Mouse (Mus musculus): ENCODE results near the gene Htr1b. TPM values are rescaled to one million over a fixed set of nuclear protein-coding genes. Genes with fewer than 3 reads are reported as not detected.

Htr1b gene
- polyA plus RNA-seq (2012; rRNA removed) = 3.8 and 5.9 TPM in 2 replicates

- Histone ChIP-seq H3K27ac (ENCODE audit: insufficient read depth, low read length) (peak within 1 kb of the TSS; percentile 59), H3K4me3 (ENCODE audit: insufficient read depth, low read length) (peak within 1 kb of the TSS; percentile 57), H3K4me1 (ENCODE audit: control insufficient read depth, insufficient read depth, low read length) (no peaks in the 10 kb centered on the region)
- no peak for TF ChIP-seq CTCF (IDR thresholded peaks at IDR 0.05; ENCODE audit: extremely low read depth, insufficient read depth, low read length)
- peak; percentile 13; the same call in 1 of the 2 replicates for TF ChIP-seq POLR2A (IDR thresholded peaks at IDR 0.05; ENCODE audit: extremely low read depth, insufficient read depth, low read length)
Measured at GRCm38 (mm10) chr9:81633437-81633973, at the start of gene Htr1b. Gene Htr1b (minus strand): TSS chr9:81633828.

- no peaks in the 10 kb centered on the region for H3K4me1 ChIP-seq (ENCODE audit: control insufficient read depth, insufficient read depth, low read length)
- no peak for TF ChIP-seq CTCF (IDR thresholded peaks at IDR 0.05; ENCODE audit: extremely low read depth, insufficient read depth, low read length)
- no peak for TF ChIP-seq POLR2A (IDR thresholded peaks at IDR 0.05; ENCODE audit: extremely low read depth, insufficient read depth, low read length)
- H3K27ac ChIP-seq (ENCODE audit: insufficient read depth, low read length) = no peak overlapping the region
- no peak overlapping the region for H3K4me3 ChIP-seq (ENCODE audit: insufficient read depth, low read length)
Measured at GRCm38 (mm10) chr9:81676716-81677115, 43.1 kb upstream of the Htr1b start.

DNA sequence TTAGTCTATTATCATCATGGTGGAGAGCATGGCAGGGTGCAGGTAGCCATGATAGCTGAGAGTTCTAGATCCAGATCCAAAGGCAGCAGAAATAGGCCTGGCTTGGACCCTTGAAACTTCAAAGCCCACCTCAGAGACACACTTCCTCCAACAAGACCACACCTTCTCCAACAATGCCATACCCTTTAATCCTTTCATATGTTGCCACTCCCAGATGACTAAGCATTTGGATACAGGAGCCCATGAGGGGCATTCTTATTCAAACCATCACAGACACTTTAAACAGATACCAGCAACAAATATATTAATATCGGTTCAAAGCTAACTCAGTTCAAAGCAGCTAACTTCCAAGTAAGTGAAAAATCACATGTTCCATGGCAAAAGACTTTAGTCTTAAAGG, 3.9 kb upstream of the Htr1b start:
- Histone ChIP-seq H3K4me3 (ENCODE audit: insufficient read depth, low read length) (no peak overlapping the region), H3K27ac (ENCODE audit: insufficient read depth, low read length) (no peak overlapping the region), H3K4me1 (ENCODE audit: control insufficient read depth, insufficient read depth, low read length) (no peaks in the 10 kb centered on the region)
- TF ChIP-seq POLR2A (IDR thresholded peaks at IDR 0.05; ENCODE audit: extremely low read depth, insufficient read depth, low read length) (no peak), CTCF (IDR thresholded peaks at IDR 0.05; ENCODE audit: extremely low read depth, insufficient read depth, low read length) (no peak)

- Histone ChIP-seq H3K4me1 (ENCODE audit: control insufficient read depth, insufficient read depth, low read length) (no peaks in the 10 kb centered on the region), H3K4me3 (ENCODE audit: insufficient read depth, low read length) (no peak overlapping the region; the same call in 1 of the 2 replicates), H3K27ac (ENCODE audit: insufficient read depth, low read length) (no peak overlapping the region)
- no peak for TF ChIP-seq POLR2A (IDR thresholded peaks at IDR 0.05; ENCODE audit: extremely low read depth, insufficient read depth, low read length)
- TF ChIP-seq CTCF (IDR thresholded peaks at IDR 0.05; ENCODE audit: extremely low read depth, insufficient read depth, low read length) = peak; percentile 34; the same call in 1 of the 2 replicates
Measured at GRCm38 (mm10) chr9:81635109-81635508, 1.5 kb upstream of the Htr1b start.

DNA sequence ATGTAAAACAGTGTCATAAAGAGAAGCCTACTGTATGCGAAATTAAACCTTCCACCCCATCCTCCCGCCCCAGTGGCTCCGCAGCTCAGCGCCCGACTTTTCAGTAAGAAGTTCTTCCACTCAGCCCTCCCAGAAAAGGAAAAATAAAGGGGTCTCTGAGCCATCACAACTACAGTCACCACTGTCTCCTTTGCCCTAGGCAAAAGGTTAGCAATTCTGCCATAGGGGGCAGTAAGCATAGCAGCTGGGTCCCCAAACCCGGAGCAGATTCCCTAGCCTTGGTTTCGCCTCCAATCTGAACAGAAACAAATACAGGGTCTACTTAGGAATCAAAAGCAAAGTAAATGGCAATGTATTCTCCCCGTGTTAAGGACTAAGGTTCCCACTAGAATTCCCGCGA, 535 bp upstream of the Htr1b start:
- Histone ChIP-seq H3K4me3 (ENCODE audit: insufficient read depth, low read length) (peak overlapping the region; percentile 57), H3K4me1 (ENCODE audit: control insufficient read depth, insufficient read depth, low read length) (no peaks in the 10 kb centered on the region), H3K27ac (ENCODE audit: insufficient read depth, low read length) (no peak overlapping the region)
- TF ChIP-seq POLR2A (IDR thresholded peaks at IDR 0.05; ENCODE audit: extremely low read depth, insufficient read depth, low read length) (no peak), CTCF (IDR thresholded peaks at IDR 0.05; ENCODE audit: extremely low read depth, insufficient read depth, low read length) (no peak)

- Histone ChIP-seq H3K27ac (ENCODE audit: insufficient read depth, low read length) (peak overlapping the region; percentile 59), H3K4me1 (ENCODE audit: control insufficient read depth, insufficient read depth, low read length) (no peaks in the 10 kb centered on the region), H3K4me3 (ENCODE audit: insufficient read depth, low read length) (peak overlapping the region; percentile 57)
- TF ChIP-seq CTCF (IDR thresholded peaks at IDR 0.05; ENCODE audit: extremely low read depth, insufficient read depth, low read length) (no peak), POLR2A (IDR thresholded peaks at IDR 0.05; ENCODE audit: extremely low read depth, insufficient read depth, low read length) (no peak)
Measured at GRCm38 (mm10) chr9:81632736-81633436, 742 bp downstream of the Htr1b start.

GRCm38 (mm10) chr9:81632191-81632735, 1.4 kb downstream of the Htr1b start:
- TF ChIP-seq CTCF (IDR thresholded peaks at IDR 0.05; ENCODE audit: extremely low read depth, insufficient read depth, low read length) (no peak), POLR2A (IDR thresholded peaks at IDR 0.05; ENCODE audit: extremely low read depth, insufficient read depth, low read length) (no peak)
- peak overlapping the region; percentile 57 for H3K4me3 ChIP-seq (ENCODE audit: insufficient read depth, low read length)
- no peak overlapping the region for H3K27ac ChIP-seq (ENCODE audit: insufficient read depth, low read length)

GRCm38 (mm10) chr9:81631581-81632091, 2.0 kb downstream of the Htr1b start:
- Histone ChIP-seq H3K4me1 (ENCODE audit: control insufficient read depth, insufficient read depth, low read length) (0 out of 2 replicates have a peak, but pooled peaks cover 1% of the 10 kb centered on the region), H3K4me3 (ENCODE audit: insufficient read depth, low read length) (peak overlapping the region; percentile 57), H3K27ac (ENCODE audit: insufficient read depth, low read length) (no peak overlapping the region)
- TF ChIP-seq CTCF (IDR thresholded peaks at IDR 0.05; ENCODE audit: extremely low read depth, insufficient read depth, low read length) = peak; percentile 9; the same call in 1 of the 2 replicates
- no peak for TF ChIP-seq POLR2A (IDR thresholded peaks at IDR 0.05; ENCODE audit: extremely low read depth, insufficient read depth, low read length)

More at GRCm38 (mm10) chr9:81632191-81632735, 1.4 kb downstream of the Htr1b start:
- H3K4me1 ChIP-seq (ENCODE audit: control insufficient read depth, insufficient read depth, low read length) = 0 out of 2 replicates have a peak, but pooled peaks cover under 1% of the 10 kb centered on the region

DNA sequence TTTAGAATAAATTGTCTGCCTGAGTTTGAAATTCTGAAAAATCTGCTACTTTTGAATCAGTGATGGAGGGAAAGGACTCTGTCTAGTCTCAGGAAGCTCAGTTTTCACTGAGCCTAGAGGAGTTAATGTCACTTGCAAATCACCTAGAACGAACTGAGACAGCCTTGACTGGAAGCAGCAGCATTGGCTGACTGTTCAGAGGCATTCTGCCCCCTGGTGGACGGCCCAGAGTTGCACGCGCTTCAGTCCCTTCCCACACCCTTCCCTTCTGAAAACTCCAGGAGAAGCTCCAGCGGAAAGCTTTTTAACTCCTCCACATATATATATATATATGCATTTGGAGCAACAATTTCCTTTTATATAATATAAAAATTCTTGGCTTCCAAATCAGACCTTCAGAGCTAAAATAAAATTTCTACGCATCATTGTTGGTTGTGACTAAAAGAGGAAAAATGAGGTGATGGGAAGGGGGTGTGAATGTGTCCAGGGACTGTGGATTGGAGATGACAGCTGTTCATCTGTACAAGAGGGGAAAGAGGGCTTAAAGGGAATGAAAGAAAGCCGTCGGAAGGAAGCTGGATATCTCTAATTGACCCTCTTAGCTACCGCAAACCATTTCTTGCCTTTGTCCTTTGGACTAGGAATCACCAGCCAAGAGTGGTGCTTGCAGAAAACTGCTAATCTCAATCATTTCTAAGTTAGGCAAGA, 6.6 kb downstream of the Htr1b start:
- H3K4me3 ChIP-seq (ENCODE audit: insufficient read depth, low read length) = no peak overlapping the region
- no peak overlapping the region for H3K27ac ChIP-seq (ENCODE audit: insufficient read depth, low read length)
- TF ChIP-seq POLR2A (IDR thresholded peaks at IDR 0.05; ENCODE audit: extremely low read depth, insufficient read depth, low read length) (no peak), CTCF (IDR thresholded peaks at IDR 0.05; ENCODE audit: extremely low read depth, insufficient read depth, low read length) (peak; percentile 85)
- H3K4me1 ChIP-seq (ENCODE audit: control insufficient read depth, insufficient read depth, low read length) = 0 out of 2 replicates have a peak, but pooled peaks cover 1% of the 10 kb centered on the region
